Mouse (Mus musculus): ENCODE data around the gene 4930564D02Rik. TPM values are rescaled to one million over a fixed set of nuclear protein-coding genes. Genes with fewer than 3 reads are reported as not detected.

The 4930564D02Rik gene
- total RNA-seq, 2 experiments from 2014 or later = not detected

DNA sequence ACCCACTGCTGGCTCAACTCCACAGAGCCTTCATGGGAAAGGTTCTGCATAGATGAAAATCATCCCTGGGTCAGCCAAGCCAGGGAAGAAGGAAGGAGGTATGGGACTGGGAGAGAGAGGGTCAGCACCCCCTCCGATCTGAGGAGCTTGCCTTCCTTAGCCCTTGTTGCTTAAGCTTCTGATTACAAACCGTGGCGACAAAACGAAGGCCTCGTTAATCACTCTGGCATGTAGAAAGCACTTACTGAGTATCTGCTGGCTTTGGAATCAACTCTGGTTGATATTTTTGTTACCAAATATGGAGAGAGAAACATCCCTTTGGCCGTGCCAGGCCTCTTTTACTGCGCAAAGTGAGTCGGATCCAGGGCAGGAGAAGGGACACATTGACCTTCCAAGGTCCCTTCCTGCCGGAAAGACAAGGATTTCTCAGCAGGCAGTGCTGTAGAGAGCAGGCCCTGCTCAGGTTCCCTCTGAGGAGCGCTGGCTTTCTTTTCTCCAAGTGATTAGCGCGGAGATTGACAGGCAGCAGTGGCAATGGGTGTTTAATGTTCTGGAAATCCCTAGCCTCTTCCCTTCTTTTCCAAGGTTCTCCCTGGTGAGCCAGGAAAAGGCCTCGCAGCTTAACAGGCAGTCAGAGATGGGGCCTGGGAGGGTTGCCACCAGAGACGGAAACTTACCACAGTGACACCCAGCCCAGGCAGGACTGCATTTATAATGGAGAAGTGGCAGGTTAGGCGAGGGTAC lies 33.1 kb downstream of the 4930564D02Rik start:
- no peak for ATAC-seq (replicated peaks; ENCODE audit: low FRiP score, poor library complexity, severe bottlenecking)

DNA sequence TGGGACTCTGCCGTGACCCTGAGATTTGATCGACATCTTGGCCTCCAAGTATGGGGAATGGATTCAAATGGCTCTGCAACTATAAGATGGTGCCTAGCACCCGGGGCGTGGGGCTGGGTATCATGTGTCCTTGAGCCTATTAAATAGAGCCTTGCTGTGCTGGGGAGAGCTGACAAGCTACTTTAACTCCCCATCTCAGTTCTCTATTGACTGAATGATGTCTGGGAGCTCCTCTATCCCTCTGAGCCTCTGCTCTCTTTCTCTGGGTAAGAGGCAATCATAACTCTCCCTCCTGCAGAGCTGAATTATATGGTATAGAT lies 33.6 kb downstream of the 4930564D02Rik start:
- no peak for ATAC-seq (replicated peaks; ENCODE audit: low FRiP score, poor library complexity, severe bottlenecking)

DNA sequence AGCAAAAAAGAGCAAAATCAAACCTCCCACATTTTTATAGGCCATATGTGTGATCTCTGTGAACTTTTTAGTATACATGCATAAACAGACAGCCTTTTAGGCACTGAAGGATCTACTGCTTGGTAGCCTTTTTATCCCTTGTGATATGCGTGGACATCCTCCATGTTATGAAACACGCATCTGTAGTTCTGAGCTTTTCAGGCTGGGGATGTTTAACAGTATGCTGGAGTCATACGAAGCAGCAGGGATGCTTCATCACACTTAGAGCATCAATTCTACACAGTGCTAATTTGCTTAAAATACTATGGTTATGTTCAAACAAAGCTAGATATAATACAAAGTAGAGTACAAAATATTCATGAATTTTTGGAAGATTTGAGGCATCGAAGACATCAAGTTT lies 39.2 kb downstream of the 4930564D02Rik start:
- ATAC-seq (replicated peaks; ENCODE audit: low FRiP score, poor library complexity, severe bottlenecking) = no peak

DNA sequence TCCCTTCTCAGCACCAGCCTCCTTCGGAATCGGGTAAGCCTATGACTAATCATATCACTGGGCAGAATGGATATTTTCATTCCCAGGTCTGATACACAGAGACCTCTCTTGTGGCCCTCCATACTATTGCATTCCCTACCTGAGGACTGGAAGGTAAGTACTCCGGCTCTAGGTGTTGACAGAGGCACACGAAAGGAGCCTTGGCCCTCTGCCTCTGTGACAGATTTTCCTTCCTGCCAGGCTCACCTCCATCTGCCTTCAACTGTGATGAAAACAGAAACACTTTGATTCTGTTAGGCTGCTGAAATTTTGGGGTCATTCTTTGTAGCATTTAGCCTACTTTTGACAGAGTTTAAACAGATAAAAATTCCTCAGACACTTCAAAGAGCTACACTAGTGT lies 47.2 kb downstream of the 4930564D02Rik start:
- ATAC-seq (replicated peaks; ENCODE audit: low FRiP score, poor library complexity, severe bottlenecking) = no peak

DNA sequence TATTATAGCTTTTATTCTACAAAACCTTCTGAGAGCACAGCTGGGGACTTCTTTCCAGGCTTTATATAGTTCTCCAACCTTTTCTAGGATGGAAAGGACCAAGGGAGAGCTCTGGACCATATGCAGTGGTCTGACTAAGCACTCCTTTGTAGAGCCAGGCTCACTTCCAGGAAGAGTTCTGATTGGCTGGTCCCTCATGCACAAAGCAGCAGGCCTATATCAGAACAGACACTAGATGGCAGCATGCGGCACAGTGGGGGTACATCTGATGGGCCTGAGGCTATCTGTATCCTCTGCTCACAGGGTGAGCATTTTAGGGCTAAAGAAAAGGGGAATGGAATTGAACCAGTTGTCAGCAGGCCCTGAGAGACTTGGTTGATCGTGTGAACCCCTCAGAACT lies 47.6 kb downstream of the 4930564D02Rik start:
- no peak for ATAC-seq (replicated peaks; ENCODE audit: low FRiP score, poor library complexity, severe bottlenecking)

DNA sequence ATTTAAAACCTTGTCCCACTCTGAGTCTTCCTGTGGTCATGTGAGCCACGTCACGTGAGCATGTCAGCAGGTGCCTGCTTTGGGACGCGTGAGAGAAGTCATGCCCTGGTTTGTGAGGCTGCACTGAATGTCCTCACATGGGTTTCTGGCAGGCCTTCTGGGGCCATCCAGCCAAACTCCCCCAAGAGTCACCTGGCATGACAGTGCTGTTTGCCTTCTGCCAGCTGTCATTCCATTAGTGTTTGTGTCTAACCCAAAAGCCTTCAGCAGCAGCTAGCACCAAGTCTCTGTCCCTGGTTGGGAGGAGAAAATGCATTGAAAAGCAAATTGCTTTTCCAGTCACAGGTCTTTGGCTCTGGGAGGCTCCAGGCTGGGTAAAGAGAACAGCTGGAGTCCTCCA lies 50.0 kb downstream of the 4930564D02Rik start:
- no peak for ATAC-seq (replicated peaks; ENCODE audit: low FRiP score, poor library complexity, severe bottlenecking)

DNA sequence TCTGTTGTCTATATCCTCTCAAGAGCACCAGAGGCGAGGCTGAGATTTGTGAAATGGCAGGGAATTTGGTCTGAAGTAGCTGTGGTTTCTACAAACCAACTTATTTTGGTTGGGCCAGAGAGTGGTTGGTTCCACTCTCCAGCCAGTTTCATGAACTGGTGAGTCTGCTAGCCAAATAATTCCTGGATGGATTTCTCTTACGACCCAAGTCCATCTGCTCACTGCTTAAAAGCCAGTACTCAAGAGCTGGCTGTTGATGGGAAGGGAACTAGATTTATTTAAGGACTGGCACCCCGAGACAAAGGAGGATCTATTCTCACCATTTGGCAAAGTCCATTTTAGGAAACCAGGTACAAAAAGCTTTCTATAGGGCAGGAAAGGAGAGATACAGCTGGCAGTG lies 57.1 kb downstream of the 4930564D02Rik start:
- no peak for ATAC-seq (replicated peaks; ENCODE audit: low FRiP score, poor library complexity, severe bottlenecking)

DNA sequence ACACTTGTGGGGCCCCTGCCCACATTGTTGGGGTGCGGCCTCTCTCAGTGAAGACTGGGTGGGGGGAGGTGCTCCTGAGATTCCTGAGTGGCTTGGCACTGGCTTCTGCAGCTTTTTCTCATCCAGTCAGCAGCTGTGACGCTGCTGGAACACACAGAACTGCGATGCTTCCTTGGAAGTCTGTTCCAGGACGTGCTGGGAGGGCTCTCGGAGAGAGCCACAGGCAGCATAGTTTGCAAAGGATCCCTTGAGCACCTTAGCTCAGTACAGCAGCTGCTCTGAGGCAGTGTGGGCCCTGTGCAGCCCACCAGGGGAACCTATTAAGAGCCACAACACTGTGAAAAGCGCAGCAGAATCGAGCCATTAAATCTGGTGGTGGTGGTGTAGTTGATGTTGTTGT lies 61.2 kb downstream of the 4930564D02Rik start:
- no peak for ATAC-seq (replicated peaks; ENCODE audit: low FRiP score, poor library complexity, severe bottlenecking)

Other genes starting within 250 kb of the 4930564D02Rik start
- gene Mov10, start 248.3 kb upstream of the 4930564D02Rik start, total RNA-seq (2015; ENCODE audit: low replicate concordance) = 2.1 and 2.9 TPM in 2 replicates
- gene Mov10, start 248.3 kb upstream of the 4930564D02Rik start, total RNA-seq (2017; ENCODE audit: low replicate concordance) = 0.64 and 3.6 TPM in 2 replicates
- 18.9 and 28.1 TPM in 2 replicates for gene St7l, start 202.8 kb upstream of the 4930564D02Rik start, total RNA-seq (2015; ENCODE audit: low replicate concordance)
- gene St7l, start 202.8 kb upstream of the 4930564D02Rik start, total RNA-seq (2017; ENCODE audit: low replicate concordance) = 6.4 and 19.6 TPM in 2 replicates
- 125 and 127 TPM in 2 replicates for gene Capza1, start 202.3 kb upstream of the 4930564D02Rik start, total RNA-seq (2015; ENCODE audit: low replicate concordance)
- gene Capza1, start 202.3 kb upstream of the 4930564D02Rik start, total RNA-seq (2017; ENCODE audit: low replicate concordance) = 73.6 and 89.7 TPM in 2 replicates
- not detected in 2 replicates for gene Wnt2b, start 104.9 kb upstream of the 4930564D02Rik start, total RNA-seq (2015; ENCODE audit: low replicate concordance)
- gene Wnt2b, start 104.9 kb upstream of the 4930564D02Rik start, total RNA-seq (2017; ENCODE audit: low replicate concordance) = not detected in 2 replicates
- gene Cttnbp2nl, start 13.7 kb upstream of the 4930564D02Rik start, total RNA-seq (2015; ENCODE audit: low replicate concordance) = 0.36 and 1.3 TPM in 2 replicates
- gene Cttnbp2nl, start 13.7 kb upstream of the 4930564D02Rik start, total RNA-seq (2017; ENCODE audit: low replicate concordance) = 0.30 and 0.51 TPM in 2 replicates

Measured in erythroid progenitor cell, adult 5-6 weeks (primary cell).